Mouse (Mus musculus) brown adipose tissue, adult 24 weeks (tissue): ENCODE measurements around the gene Parp4. TPM values are rescaled to one million over a fixed set of nuclear protein-coding genes. Genes with fewer than 3 reads are reported as not detected.
A peak's percentile ranks its signal among the peaks of the same experiment; 100 is the strongest.

ENCODE experiments used
- H3K27ac ChIP-seq: fragments of 200-500 bp; replicated peaks from 2 replicates; pipeline ENCODE4 v1.5.1; 2012; ENCODE audit warnings: low read depth, mild to moderate bottlenecking, low read length
- H3K4me1 ChIP-seq: fragments of 200-500 bp; 2 replicates; pipeline ENCODE4 v1.6.1; 2012; ENCODE audit warnings: low read length, mixed read lengths; ENCODE audit not compliant: control insufficient read depth, insufficient read depth, insufficient read length
- H3K4me3 ChIP-seq: fragments of 200-500 bp; 2 replicates; pipeline ENCODE4 v1.5.1; 2012; ENCODE audit warnings: low read depth, mild to moderate bottlenecking, low read length, moderate library complexity; ENCODE audit not compliant: insufficient read depth
- polyA plus RNA-seq: library from polyadenylated mRNA; stranded (reverse); fragments of >200 nt; gene quantifications from 2 replicates; pipeline ENCODE4 v1.2.4, GENCODE M21; 2012; ENCODE audit not compliant: missing spikeins, insufficient read depth, insufficient read length

Gene Parp4
- polyA plus RNA-seq, 1 experiment: 8.8 TPM

DNA sequence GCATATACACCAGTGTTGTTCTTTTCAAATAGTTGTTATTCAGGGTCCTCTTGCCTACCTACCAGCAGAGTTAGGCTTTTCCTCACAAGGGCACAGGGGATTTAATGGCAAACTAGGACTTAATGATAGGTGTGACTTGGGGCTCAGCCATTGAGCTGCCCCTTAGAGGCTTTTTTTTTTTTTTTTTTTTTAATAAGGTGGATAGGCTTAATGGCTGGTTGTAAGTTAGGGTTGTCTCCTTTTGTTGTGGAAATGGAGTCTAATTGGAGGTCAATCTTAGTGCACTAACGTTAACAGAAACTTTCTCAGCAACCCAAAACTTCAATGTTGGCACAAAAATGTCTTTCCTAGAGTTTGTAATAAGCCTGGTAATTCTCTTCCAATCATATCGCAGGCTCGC is 91.5 kb downstream of the Parp4 start:
- peaks cover 9% of the 10 kb centered on the region; the same call in 1 of the 2 replicates for H3K4me1 ChIP-seq
- no peak overlapping the region for H3K27ac ChIP-seq
- H3K4me3 ChIP-seq: no peak overlapping the region

DNA sequence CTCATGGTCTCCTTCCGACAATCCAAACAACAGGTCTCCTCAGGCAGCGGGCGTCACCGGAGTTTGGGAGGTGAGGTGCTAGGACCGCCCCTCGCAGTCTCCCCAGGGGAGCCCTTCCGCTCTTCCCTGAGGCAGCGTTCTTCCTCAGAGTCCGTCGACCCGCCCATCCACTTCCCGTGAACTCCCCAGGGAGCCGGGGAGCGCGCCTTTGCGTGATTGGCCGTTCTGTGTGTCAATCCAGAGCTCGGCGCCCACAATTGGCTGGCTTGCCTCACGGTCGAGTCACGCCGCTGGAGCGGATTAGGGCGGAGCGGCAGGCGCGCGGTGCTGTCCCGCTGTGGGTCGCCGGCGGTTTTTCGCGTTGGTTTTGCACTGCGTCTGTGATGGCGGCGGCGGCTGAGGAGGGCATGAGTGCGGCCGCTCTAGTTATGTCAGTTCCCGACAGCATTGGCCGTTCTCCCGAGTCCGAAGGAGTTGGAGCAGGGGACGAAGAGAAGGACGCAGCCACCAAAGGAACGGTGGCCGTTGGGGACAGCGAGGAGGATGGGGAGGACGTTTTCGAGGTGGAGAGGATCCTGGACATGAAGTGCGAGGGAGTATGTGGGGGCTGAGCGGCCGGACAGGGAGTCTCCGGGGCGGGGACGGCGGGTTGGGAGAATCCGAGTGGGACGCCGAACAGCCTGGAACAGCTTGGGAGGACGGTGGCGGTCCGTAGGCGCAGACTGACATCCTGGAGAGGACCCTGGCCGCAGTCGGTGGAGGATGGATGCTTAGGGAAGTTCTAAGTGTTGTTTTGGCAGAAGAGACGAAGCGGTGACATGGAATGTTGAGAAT is 92.8 kb downstream of the Parp4 start, which contains the start of gene Mphosph8:
Gene Mphosph8, plus strand, starts transcription at position 280 of the 834 bp plus-strand sequence.
- Histone ChIP-seq H3K4me1 (peaks cover 9% of the 10 kb centered on the region; the same call in 1 of the 2 replicates), H3K4me3 (peak within 1 kb of the TSS; percentile 91), H3K27ac (peak within 1 kb of the TSS; percentile 69)

DNA sequence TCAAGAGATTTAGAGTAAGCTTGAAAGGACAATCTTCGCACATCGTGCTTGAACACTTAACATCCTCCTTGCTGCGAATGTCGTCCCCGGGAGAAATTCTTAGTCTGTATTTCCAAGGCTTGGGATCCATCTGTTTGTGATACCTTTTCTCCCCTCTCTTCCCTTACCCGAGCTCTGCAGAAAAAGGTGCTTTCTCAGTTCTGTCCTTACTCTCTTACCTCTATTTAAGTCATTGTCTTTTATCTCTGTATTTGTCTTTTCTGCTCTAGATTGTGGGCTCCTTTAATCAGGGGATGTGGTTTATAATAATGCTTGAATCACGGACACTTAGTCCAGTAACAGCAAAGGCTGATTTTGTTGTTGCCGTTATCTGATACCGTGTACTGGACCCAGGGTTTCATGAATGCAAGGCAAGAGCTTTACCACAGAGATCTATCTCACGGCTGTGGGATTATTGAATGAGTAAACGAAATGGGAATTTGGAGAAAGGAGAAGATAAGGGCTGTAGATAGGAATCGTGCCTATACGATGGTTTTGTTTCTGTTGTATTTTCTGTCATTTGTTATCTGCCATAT is 93.7 kb downstream of the Parp4 start:
- Histone ChIP-seq H3K4me3 (peak overlapping the region; percentile 86), H3K4me1 (peaks cover 9% of the 10 kb centered on the region; the same call in 1 of the 2 replicates), H3K27ac (no peak overlapping the region)

DNA sequence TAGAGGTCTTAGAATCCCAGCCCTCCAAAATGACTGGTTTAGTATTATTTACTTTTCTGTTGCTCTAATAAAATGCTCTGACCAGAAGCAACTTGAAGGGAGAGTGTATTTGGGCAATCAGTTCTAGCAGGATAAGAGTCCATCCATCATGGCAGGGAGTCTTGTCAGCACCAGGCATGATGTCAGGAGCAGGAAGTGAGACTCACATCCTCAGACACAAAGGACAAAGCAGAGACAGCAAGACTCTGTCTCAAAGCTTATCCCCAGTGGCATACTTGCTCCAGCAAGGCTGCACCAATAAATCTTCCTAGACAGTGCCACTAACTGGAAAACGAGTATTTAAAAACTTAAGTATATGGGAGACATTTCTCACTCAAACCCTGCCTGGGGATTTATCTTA is 110.0 kb downstream of the Parp4 start:
- no peak overlapping the region for H3K4me3 ChIP-seq
- no peak overlapping the region for H3K27ac ChIP-seq
- H3K4me1 ChIP-seq: no peaks in the 10 kb centered on the region

DNA sequence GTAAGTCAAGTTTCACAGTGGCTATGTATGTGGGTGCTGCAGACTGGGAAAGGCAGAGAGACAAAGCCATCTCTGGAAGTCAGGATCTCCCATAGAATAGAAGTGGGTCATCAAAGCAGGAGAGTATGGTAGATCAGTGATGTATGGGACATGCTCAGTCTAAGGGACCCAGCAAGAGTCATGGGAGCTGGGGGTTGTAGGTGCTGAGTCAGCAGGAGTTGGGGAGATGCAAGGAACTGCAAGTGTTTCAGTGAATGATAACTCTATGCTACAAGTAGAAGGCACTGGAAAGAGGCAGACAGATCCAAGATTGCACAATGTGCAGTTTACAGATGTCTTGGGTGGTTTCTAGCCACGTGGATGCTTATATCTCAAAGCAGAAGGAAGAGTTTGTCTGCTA is 113.7 kb downstream of the Parp4 start:
- H3K4me1 ChIP-seq: no peaks in the 10 kb centered on the region
- no peak overlapping the region for H3K4me3 ChIP-seq
- no peak overlapping the region for H3K27ac ChIP-seq

DNA sequence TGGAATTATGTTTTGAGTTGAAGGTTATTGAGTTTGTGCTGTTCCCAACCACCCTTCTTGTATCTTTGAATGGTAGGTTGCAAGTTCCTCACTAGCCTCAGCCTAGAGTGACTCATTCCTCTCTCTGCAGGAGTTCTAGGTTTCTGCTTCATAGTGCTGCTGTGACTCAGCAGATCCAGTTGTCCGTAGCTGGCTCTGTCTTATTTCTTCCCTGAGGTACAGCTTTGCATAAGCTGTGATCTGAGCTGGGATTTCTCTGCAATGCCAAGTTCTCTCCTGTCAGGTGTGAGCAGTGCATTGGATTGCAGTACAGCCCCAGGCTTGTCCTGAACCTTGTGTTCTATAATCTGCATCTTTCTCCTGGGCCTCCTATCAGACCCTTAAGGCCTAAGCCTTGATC is 114.3 kb downstream of the Parp4 start:
- no peak overlapping the region for H3K4me3 ChIP-seq
- no peak overlapping the region for H3K27ac ChIP-seq
- no peaks in the 10 kb centered on the region for H3K4me1 ChIP-seq

DNA sequence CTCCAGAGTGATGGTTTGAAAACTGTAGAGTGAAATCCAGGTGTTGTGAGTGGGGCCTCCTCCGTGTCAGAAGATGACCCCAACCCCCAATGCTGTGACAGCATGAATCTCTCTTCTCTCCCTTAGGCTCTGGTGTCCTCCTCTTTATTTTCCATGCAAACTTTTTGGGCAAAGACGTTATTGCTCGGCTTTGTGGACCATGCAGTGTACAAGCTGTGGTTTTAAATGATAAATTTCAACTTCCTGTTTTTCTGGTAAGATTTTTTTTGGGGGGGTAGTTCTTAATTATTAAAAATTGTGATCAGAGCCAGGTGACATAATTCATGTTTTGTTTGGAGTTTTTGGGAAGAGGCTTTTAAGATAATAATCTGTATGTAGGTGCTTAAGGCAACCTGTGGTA is 120.1 kb downstream of the Parp4 start:
- Histone ChIP-seq H3K27ac (no peak overlapping the region), H3K4me1 (no peaks in the 10 kb centered on the region), H3K4me3 (no peak overlapping the region)

DNA sequence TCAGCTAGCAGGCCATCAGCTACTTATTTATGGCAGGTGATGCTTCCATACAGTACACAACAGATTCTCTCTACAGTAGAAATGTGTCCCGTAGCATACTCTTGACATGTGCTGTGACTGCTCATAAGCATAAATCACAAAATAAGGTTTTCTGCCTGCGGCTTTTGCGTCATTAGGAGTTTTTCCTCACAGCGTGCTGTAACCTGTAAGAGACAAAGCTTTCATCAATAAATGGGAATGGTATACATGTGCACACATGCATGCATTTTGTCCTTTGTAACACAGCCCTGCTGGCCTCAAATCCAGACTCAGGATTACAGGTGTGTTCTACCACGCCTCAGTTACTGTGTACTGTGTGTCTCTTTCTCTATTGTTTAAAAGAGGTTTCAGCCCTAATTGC is 122.4 kb downstream of the Parp4 start:
- H3K4me1 ChIP-seq: no peaks in the 10 kb centered on the region
- H3K27ac ChIP-seq: no peak overlapping the region

DNA sequence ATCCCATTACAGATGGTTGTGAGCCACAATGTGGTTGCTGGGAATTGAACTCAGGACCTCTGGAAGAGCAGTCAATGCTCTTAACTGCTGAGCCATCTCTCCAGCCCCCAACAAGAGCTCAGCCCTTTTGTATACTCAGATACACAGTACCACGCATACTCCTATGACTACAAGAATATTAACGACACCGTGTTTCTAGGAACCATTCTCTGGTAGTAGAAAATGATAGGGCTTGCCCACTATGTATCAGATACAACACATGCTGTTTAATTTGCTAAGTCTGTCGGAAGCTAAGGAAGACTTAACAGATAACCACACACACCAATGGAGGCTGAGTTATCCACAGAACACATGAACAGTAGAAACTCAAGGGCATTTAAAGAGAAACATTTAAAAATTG is 127.2 kb downstream of the Parp4 start:
- no peak overlapping the region for H3K4me3 ChIP-seq
- H3K4me1 ChIP-seq: peaks cover 4% of the 10 kb centered on the region; the same call in 1 of the 2 replicates
- no peak overlapping the region for H3K27ac ChIP-seq

More for the DNA sequence above, 122.4 kb downstream of the Parp4 start:
- H3K4me3 ChIP-seq: no peak overlapping the region

DNA sequence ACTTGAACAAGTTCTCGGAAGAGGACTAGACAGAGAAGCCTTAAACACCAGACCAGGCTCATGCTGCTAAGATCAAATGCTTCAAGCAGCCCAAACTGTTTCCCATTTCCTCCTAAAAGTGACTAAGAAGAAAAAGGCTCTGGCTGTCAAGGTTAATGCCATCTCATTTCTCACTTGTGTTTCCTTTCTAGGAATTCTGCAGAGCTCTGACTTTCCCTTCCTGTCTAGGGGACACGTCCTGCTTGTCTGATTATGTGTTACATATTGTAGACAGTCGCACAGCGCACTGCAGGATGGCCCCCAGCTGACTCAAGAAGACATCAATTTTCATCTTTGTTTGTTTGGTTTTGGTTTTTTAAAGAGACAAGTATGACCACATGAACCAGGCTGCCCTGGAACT is 130.3 kb downstream of the Parp4 start:
- no peak overlapping the region for H3K4me3 ChIP-seq
- H3K27ac ChIP-seq: no peak overlapping the region
- H3K4me1 ChIP-seq: peaks cover 4% of the 10 kb centered on the region; the same call in 1 of the 2 replicates

Other genes with a start within 250 kb of the Parp4 start
- gene Atp12a, start 210.6 kb upstream of the Parp4 start, polyA plus RNA-seq: not detected in 2 replicates
- gene Rnf17, start 173.0 kb upstream of the Parp4 start, polyA plus RNA-seq: not detected in 2 replicates
- 3.2 and 9.7 TPM in 2 replicates for gene Cenpj, start 194 bp upstream of the Parp4 start, polyA plus RNA-seq
- 13.6 and 17.0 TPM in 2 replicates for gene Mphosph8, start 92.6 kb downstream of the Parp4 start, polyA plus RNA-seq
- 8.2 and 13.1 TPM in 2 replicates for gene Pspc1, start 202.7 kb downstream of the Parp4 start, polyA plus RNA-seq
- gene Zmym5, start 236.1 kb downstream of the Parp4 start, polyA plus RNA-seq: 19.3 and 20.9 TPM in 2 replicates